Mouse (Mus musculus) kidney, adult 9 months (tissue): ENCODE measurements at regions not wholly inside any gene's neighbourhood (a gene's known extent, or its start where the extent isn't known, plus 50 kb on each side); places are given as distances from the start of the nearest gene placed in this dataset.
"Not testable (repeated sequence)": the region's sequence is repeated elsewhere in the genome, so short reads cannot be mapped to it uniquely, and the experiment has no call there.

ENCODE experiments used
- DNase-seq: peaks from one replicate; pipeline ENCODE4 v3.0.0; 2022

DNA sequence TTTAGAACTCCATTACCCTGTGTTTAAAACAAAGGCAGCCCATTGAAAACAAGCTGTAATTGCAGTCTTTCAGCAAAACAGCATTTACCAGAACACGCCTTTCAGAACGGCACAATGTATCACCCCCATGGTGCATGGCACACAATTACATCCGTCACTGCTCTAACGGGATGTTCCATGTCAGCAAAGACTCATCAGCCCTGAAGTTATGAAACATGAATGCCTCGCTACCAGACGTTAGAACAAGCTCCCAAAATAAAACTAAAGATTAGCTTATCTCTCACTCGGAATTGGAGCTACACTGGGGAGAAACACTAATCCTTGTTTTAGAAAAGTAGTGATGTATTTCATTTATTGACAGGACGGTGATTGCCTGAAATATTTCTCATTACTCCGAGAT is 301.4 kb downstream of the Tox3 start:
- DNase-seq: no peak

DNA sequence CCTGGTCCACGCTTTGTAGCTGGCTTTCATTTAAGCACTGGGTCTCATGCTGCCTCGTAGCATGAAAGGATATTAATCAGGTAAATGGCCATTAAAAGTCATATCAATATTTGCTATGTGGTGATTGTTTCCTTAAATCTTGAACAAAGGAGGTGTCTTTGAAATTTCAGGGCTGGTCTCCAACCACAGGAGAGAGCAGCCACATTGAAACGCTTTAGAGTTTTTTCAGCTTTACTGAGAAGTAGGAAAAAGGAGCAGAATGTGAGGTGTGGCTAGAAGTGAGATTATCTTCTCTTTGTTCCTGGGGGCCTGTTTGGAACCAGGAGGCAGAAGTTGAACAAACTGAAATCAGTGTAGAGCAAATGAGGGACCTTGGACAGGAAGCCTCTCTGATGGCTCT is 311.7 kb downstream of the Tox3 start:
- no peak for DNase-seq

DNA sequence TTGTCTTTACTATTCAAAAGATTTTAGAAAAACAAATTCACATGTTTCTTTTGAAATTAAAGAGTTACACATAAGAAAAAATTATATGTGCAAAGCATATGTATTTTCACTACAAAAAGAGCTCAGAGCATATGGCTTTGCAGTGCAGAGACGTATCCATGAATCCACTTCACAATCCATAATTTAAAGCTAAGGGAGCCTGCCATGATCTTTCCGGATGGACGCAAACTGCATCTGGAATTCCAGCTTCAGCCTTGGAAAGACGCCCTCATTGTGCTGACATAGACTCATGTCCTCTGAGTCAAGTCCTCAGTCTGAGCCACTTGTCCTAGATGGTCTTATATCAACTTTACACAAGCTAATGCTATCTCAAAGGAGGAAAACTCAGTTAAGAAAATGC is 315.6 kb downstream of the Tox3 start:
- DNase-seq: no peak

DNA sequence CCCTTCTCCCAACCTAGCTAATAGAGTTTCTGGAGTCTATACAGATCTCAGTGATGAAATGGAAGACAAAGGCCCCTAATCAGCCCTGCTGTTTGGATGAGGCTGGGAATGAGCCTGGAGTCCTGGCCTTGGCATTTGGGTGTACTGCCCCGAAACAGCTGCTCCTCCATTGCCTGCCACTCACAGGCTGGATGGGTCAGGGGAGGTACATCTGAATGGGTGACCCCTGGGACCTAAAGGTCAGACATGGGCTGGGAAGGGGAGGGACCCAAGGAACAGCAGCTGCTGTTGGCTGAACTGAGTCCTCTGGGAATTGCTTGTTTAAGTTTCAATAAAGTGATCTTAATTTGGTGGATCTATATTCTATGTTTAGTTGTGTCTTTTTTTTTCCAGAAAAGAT is 316.9 kb downstream of the Tox3 start:
- DNase-seq: no peak

- DNase-seq: not testable (repeated sequence)
Measured at GRCm38 (mm10) chr8:90017958-90018357, 330.2 kb downstream of the Tox3 start.

DNA sequence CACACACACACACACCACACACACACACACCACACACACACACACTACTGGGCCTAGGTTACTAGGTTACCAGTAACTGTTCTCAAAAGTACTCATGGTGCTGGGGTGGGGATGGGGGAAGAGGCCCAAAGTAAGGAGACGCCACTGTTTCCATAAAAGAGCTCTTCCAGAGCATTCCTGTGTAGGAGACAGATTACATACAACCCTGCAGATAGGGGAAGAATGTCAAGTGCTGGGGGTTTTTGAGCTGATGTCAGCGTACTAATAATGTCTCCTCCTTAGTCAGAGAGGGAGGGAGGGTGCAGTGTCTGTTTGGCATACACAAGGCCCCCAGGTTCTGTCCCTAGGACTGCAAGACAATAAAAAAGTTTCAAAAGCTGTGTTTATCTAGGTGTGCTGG is 334.4 kb downstream of the Tox3 start:
- DNase-seq: no peak

DNA sequence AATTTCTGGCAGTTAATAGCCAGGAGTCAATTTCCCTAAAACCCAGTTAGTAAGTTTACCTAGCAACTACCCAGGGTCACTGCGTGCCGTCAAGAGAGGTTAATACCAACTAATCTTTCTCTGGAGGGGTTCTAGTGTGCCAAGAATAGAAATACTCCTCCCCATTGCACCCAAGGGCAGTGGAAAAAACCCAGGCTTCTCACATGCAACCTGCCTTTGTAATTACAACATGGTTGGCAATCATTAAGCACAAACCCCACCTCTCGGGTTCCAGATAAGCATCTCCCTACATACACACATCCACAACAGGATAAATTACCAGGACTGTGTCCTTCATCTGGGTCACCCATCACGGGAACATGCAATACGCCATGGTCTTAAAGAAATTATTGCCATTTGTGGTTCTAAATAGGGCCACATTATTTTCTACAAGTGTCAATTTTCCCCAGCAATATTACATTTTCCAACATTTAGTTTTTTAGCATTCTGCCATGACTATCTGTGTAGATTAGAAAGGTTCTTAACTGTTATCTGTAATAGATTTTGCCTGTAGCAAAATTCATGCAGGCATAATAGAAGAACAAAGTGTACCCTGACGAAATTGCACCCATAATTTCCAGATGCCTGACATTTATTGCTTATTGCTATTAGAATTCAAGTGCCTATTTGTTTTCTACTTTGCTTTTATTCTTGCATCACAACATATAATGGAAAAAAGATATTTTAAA is 336.3 kb downstream of the Tox3 start:
- peak; percentile 83 for DNase-seq

DNA sequence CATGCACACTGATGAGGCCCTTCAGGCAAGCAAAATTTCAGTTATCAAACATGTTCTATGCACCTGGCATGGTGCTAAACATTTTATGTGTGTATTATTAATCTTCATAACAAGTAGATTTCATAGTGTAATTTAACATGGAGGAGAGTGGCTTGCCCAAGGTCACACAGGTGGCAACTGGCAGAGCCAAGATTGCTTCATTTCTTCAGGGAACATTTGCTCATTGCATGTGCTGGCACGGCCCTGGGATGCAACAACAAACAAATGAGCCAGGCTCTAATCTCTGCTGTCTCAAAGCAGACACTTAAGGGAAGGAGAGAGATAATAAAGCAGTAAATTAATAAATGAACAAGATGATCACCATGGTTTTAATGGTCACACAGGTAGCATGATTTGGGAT is 338.7 kb downstream of the Tox3 start:
- DNase-seq: no peak

DNA sequence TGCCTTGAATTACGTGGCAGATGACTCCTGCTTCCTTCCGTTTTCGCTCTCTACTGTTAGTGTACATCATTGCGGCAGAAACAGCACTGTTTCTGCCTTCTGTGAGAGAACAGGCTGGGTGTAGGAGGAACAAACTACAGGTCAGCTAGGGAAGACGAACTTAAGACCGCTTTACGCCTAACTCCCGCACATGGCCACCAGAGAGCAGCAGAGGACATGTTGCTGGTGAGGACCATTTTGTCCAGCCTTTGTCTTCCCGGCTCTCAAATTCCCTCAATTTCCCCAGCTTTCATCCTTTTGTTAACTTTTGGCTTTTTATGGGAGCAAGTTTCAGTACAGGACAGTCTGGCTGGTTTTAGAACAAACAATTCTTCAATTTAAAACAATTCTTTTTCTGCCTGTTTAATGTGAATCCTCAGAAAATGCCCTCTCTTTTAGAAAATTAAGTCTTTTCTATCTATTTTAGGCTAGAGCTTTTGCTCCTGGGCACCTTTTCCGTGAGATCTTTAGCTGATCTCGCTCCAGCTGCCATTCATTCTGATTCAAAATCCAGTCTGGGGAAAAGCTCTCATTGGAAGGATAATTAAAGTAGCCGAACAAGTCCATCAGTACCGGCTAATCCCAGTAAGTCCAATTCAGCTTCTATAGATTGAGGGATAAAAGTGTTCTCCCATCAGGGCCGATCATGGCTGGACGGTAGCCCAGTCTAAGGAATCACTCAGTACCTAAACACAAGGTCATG is 347.1 kb downstream of the Tox3 start:
- DNase-seq: peak; percentile 80

GRCm38 (mm10) chr8:89993743-89994142 is 354.4 kb downstream of the Tox3 start:
- DNase-seq: no peak

GRCm38 (mm10) chr8:89983859-89984258 is 364.3 kb downstream of the Tox3 start:
- no peak for DNase-seq

DNA sequence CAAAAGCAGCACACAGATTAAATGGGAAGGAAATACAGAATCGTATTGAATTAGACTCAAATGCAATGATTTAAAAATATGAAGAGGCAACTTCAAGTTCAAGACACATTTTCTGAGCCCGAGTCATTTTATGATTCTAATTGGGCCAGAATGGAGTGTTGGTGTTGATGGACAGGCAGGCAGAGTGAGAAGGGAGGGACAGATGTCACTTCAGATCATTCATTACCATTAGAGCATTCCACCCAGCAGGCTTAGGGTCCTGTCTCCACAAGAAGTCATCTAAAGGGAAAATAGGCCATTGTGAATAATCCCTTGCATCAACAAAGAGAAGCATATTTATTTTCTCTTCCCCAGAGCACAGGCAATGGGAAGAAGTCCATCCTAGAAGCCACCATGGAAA is 365.6 kb downstream of the Tox3 start:
- DNase-seq: no peak

GRCm38 (mm10) chr8:89981320-89981719 is 366.8 kb downstream of the Tox3 start:
- DNase-seq: no peak

- no peak for DNase-seq
Measured at GRCm38 (mm10) chr8:89980441-89980840, 367.7 kb downstream of the Tox3 start.

- DNase-seq: no peak
Measured at GRCm38 (mm10) chr8:89962799-89963198, 385.3 kb downstream of the Tox3 start.

GRCm38 (mm10) chr8:89957486-89957885 is 390.7 kb downstream of the Tox3 start:
- DNase-seq: no peak

DNA sequence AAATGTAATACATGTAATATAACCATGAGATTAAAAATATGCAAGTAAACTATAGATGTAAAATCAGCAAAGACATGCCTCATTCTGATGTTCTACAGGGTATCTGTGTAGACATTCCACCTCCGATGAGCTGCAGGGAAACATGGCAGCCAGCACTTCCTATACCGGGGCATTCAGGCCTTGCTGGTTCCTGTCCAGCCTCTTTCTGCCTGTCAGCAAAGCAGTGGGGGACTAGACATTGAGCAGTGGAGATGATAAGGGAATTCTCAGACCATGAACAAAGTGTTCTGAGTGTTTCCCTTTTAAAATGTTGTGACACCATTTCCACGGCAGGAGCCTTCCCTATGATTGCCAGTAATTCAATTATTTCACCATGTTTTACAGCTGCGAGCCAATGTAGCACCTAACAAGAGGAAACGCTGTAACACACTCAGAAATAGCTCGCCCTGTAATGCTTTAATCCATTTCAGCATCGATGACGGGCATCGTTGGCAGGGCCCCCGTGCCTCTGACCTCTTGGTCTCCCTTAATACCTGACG is 391.6 kb downstream of the Tox3 start:
- no peak for DNase-seq

DNA sequence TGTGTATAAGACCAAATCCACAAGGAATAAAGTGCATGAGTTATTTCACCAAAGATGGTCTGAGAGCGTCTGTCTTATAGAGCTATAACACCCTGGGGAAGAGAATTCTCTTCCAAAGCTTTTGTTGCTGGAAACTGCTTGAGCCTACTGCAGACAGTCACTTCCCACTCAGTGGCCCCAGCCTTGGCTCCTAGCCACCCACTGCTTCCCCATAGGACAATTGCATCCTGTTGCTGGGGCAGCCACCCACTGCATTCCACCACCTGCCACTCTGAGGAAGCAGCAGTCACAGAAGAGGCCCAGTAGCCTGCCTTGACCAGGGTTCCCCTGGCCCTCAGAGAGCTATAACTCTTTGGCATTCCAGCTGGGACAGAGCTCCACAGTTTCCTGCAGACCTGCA is 409.3 kb downstream of the Tox3 start:
- DNase-seq: no peak

- DNase-seq: no peak
Measured at GRCm38 (mm10) chr8:89934521-89934920, 413.6 kb downstream of the Tox3 start.

DNA sequence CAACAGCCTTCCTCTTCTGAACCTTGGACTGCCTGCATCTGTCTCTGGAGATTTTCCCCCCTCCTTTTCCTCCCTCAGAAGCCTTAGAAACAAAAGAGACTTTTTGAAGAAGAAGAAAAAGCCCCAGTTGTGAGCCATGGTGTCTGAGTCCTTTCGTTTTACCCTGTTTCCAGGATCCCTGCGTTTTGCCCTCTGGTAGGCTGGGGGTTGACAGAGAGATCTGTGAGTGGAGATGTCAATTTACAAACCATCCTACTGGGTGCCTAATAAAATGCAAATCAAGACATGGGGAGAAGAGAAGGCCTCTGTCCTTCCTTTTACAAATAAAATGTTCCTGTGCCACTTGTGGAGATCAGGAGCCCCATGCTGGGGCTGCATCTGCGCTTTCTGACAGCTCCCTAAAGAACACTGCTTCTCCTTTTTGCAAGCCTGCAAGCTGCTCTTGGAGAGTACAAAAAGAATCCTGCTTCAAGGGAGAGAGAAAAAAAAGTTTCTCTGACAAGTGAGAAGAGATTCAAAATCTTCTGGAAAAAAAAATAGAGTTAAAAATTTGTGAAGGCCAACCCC is 421.4 kb downstream of the Tox3 start:
- no peak for DNase-seq

DNA sequence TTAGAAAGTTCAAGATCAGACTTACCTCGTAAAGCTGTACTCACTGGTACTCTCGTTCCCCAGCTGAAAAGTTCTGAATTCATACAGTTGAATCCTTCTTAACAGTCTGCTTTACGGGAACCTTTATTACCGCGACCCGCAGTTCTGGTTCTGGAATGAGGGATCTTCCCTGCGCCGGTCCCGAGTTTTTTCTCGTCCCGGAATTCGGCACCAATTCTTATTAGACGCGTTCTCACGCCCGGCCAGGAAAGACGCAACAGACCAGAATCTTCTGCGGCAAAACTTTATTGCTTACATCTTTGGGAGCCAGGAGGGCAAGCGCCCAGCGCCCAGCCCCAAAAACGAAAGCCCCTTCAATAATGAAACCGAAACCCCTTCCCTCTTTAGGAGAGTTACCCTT is 423.4 kb downstream of the Tox3 start:
- not testable (repeated sequence) for DNase-seq

GRCm38 (mm10) chr8:89914076-89914475 is 434.1 kb downstream of the Tox3 start:
- DNase-seq: no peak

DNA sequence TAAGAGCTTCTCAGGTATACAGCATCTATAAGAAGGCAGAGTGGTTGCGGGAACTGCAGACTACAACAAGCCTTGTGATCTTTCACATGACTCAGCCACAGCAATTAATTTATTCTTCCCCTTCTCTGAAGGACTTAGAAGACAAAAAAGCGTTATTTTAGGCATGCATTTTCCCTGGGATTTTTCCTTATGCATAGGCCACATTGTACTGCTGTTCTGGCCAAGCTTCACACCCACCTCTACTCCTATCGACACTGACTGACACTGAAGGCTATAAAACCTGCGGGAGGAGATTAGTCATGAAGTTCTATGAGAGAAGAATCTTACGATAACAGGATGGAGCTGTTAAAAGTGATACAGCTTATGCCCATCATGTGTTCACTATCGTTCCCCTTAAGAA is 441.9 kb downstream of the Tox3 start:
- no peak for DNase-seq

DNA sequence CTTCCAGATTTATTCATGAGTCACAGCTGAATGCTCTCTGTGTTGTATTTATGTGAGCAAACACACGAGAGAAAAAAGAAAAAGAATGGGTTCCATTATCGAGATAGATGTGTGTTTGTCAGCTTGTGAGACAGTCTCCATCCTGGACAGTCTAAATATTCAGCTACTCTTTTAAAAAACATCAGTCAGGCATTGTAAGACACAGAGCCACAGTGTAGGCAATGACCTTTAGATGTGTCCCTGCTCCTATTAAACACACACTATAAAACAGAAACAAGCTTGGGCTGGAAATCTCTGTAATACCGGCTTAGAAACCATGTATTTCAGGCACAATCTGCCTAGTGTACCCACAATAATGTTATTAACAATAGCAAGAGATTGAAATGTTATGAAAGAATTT is 442.6 kb downstream of the Tox3 start:
- peak; percentile 13 for DNase-seq
